Mouse (Mus musculus) cerebellum, postnatal 36 days (tissue): ENCODE results near the gene Gm3264.
"Not testable (repeated sequence)": the region's sequence is repeated elsewhere in the genome, so short reads cannot be mapped to it uniquely, and the experiment has no call there.

ENCODE experiments used
- DNase-seq, 2 experiments: peaks; one replicate each; pipeline ENCODE4 v3.0.0; 2021 to 2022; ENCODE audit warnings: mixed read lengths in 2 of 2

The Gm3264 gene

DNA sequence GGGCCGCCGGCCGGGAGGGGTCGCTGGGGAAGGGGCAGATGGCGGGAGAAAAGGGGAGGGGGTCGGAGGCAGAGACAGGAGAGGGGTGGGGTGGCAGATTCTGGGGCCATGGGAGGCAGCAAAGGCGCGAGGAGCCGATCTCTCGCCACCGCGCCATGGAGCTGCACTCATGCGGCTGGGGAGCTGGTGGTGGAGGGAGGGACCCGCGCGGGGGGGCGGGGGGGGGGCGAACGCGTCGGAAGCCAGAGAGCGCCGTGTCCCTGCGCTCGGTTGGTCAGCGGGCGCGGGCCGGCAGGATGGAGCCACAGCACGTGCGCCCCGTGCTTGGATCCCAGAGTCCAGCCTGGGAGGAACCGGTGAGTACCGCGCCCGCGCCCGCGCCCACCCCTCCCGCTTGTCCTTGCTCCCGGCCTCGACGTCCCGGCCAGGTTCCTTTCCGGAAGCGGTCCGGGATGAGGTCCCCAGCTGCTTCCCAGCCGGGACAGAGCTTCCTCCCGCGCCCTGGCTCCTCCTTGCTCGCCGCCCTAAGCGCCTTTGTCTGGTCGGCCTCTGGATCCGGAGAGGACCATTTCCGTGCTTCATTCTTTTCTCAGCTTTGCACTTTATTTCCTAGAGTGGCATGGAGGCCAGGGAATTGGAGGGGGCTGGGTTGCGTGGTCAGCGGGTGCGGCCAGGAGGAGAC is at the start of gene Gm3264:
Gene Gm3264 (plus strand): TSS at position 278 of the 682 bp plus-strand sequence.
- not testable (repeated sequence) for DNase-seq

DNA sequence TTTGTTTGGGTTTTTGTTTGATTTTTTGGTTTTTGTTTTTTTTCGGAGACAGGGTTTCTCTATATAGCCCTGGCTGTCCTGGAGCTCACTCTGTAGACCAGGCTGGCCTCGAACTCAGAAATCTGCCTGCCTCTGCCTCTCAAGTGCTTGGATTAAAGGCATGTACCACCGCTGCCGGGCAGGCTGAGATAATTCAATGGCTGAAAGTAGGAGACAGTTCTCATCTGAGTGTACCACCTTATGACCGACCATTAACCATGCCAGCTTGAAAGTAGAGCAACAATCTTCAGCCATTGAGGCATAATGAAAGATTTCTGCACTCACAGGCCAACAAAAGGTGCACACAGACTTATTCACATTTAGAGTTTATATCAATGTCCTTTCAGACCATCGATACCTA is 49.0 kb upstream of the Gm3264 start:
- peak in 1 of 2 experiments; percentile 1 for DNase-seq

DNA sequence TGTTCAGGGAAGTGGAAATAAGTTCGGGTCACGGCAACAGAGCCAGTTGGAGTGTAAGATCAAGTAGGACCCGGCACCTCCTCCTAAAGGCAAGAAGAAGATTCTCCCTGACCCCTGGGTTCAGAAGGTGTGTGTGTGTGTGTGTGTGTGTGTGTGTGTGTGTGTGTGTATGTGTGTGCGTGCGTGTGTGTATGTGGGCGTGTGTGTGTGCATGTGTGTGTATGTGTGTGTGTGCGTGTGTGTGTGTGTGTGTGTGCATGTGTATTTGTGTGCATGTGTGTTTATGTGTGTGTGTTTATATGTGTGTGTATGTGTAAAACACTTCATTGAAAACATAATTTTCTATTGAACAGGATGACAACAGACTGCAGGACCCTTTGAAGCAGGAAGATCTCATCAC is 33.4 kb upstream of the Gm3264 start:
- DNase-seq = not testable (repeated sequence)

DNA sequence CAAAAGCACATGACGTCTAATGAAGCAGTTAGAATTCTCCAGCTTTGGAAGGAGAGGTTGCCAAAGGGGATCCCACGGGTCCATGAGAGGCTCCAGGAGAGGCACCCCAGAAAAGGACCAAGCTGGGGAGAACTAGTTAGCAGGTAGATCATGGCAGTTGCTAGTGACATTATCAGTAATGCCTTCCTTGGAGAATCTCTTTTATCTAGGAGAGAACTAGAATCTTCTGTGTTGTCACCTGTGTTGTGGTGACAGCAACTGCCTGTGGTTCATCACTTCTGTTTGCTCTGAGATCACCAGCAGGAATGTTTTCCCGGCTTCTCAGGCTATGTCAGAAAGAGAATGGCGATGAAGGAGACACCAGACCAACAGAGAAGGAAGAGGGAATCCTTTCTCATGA is 17.6 kb upstream of the Gm3264 start, which contains the start of gene Gm3269:
Gene Gm3269 (plus strand): TSS at position 301 of the 400 bp plus-strand sequence.
- DNase-seq = not testable (repeated sequence)

DNA sequence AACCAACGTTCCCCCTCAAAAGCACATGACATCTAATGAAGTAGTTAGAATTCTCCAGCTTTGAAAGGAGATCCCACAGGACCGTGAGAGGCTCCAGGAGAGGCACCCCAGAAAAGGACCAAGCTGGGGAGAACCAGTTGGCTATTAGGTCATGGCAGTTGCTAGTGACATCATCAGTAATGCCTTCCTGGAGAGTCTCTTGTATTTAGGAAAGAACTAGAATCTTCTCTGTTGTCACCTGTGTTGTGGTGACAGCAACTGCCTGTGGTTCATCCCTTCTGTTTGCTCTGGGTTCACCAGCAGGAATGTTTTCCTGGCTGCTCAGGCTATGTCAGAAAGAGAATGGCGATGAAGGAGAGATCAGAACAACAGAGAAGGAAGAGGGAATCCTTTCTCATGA is 36.7 kb downstream of the Gm3264 start, which contains the start of gene Gm3278:
Gene Gm3278 (plus strand): TSS at position 301 of the 400 bp plus-strand sequence.
- not testable (repeated sequence) for DNase-seq
